Mouse (Mus musculus): Measurements from ENCODE around the gene Bad.

DNA sequence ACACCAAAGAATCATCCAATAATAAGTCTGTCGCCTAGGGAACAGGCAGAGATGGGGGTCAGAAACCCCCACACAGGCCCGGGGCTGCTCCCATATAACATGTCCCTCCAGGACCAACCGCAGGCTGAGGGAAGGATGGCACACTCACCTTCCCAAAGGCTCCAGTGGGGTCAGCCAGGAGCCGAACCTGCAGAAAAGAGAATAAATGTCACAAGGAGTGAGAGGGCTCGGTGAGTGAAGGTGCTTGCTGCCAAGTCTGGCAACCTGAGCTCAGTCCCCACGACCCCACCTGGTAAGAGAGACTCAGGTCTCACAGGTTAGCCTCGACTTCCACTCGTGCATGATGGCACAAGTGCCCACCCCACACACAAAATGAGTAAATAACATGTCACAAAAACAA lies 34.6 kb upstream of the Bad start:
- no peak for TF ChIP-seq GATA1 (IDR thresholded peaks at IDR 0.05; ENCODE audit: borderline replicate concordance, low read length)
- no peak for TF ChIP-seq FLI1 (IDR thresholded peaks at IDR 0.05; ENCODE audit: low read length)
